Mouse (Mus musculus) liver, postnatal 0 days (tissue): ENCODE results near the gene Tln2. TPM values are rescaled to one million over a fixed set of nuclear protein-coding genes. Genes with fewer than 3 reads are reported as not detected.
A peak's percentile ranks its signal among the peaks of the same experiment; 100 is the strongest.

Experiments used
- ATAC-seq: fragments of 200-750 bp; cut with Nextera tagmentation; 2 replicates; pipeline ENCODE4 v1.8.0; 2017; ENCODE audit warnings: mild to moderate bottlenecking, moderate library complexity
- DNase-seq: peaks from one replicate; pipeline ENCODE4 v3.0.0-alpha.2; 2016
- H3K27ac ChIP-seq: fragments of 300-500 bp; sonication (generic); 2 replicates; pipeline ENCODE4 v1.5.1; 2014; ENCODE audit warnings: antibody characterized with exemption, moderate library complexity, mild to moderate bottlenecking, low read depth
- H3K27me3 ChIP-seq: fragments of 300-500 bp; sonication (generic); 2 replicates; pipeline ENCODE4 v1.6.1; 2014; ENCODE audit warnings: low read length, control low read depth, mixed read lengths; ENCODE audit not compliant: insufficient read depth
- H3K36me3 ChIP-seq: fragments of 300-500 bp; sonication (generic); replicated peaks from 2 replicates; pipeline ENCODE4 v1.6.1; 2014; ENCODE audit warnings: mild to moderate bottlenecking, control low read depth, low read length, moderate library complexity, mixed read lengths; ENCODE audit not compliant: insufficient read depth
- H3K4me1 ChIP-seq: fragments of 300-500 bp; sonication (generic); 2 replicates; pipeline ENCODE4 v1.6.1; 2014; ENCODE audit warnings: antibody characterized with exemption, mild to moderate bottlenecking, control low read depth; ENCODE audit not compliant: insufficient read depth
- H3K4me2 ChIP-seq: fragments of 300-500 bp; sonication (generic); 2 replicates; pipeline ENCODE4 v1.6.1; 2014; ENCODE audit warnings: low read depth, mild to moderate bottlenecking, low read length, moderate library complexity, mixed read lengths
- H3K4me3 ChIP-seq: fragments of 300-500 bp; sonication (generic); 2 replicates; pipeline ENCODE4 v1.5.1; 2014; ENCODE audit warnings: low read depth, low read length
- H3K9ac ChIP-seq: fragments of 300-500 bp; sonication (generic); replicated peaks from 2 replicates; pipeline ENCODE4 v1.6.1; 2014; ENCODE audit warnings: mild to moderate bottlenecking, moderate library complexity
- H3K9me3 ChIP-seq: fragments of 300-500 bp; sonication (generic); 2 replicates; pipeline ENCODE4 v1.6.1; 2016; ENCODE audit warnings: mild to moderate bottlenecking, control low read depth, low read length, mixed read lengths
- CTCF ChIP-seq: sonication (generic); IDR thresholded peaks from 2 replicates; pipeline ENCODE4 v1.5.1; 2016; ENCODE audit warnings: antibody characterized with exemption, low read depth
- EP300 ChIP-seq: IDR thresholded peaks from 2 replicates; pipeline ENCODE4 v1.6.1; 2016; ENCODE audit warnings: antibody characterized with exemption, low read depth, mild to moderate bottlenecking
- WGBS: fragments of 180-500 bp; shearing (Covaris S2); extraction: QIAGEN DNeasy Blood & Tissue Kit; methylation state at CpG from one replicate; pipeline ENCODE4 v1.1.7; 2014; ENCODE audit not compliant: insufficient replicate concordance; 5-methylcytosine and 5-hydroxymethylcytosine counted together
- polyA plus RNA-seq: library from polyadenylated mRNA; unstranded; fragments of >200 nt; fragmentation: Nextera tagmentation; extraction: Ambion mirVana; gene quantifications from 2 replicates; pipeline ENCODE4 v1.2.1, GENCODE M21; 2015

Tln2 gene
- polyA plus RNA-seq, 1 experiment from 2014 or later: 3.5 TPM

DNA sequence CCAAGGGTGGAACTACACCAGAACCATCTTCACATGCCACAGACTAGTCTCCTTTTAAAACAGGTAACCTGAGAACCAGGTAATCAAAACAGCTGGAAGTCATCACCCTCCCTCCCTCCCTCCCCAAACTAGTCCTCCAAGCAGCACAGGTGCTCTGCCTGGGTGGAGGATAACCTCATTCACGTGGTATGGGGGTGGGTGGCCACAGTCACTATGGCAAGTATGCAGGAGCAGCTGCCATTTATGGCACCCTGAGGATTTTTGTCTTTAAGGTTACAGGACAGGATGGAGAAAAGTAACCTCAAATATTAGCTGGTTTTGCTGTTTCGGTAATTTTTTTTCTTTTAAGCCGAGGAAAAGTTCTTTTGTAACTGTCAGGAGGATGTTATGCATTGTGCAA, 322.5 kb downstream of the Tln2 start:
- ATAC-seq (no peak), DNase-seq (no peak)
- Histone ChIP-seq H3K9ac (no peak overlapping the region), H3K4me1 (peaks cover 17% of the 10 kb centered on the region), H3K4me2 (no peak overlapping the region), H3K4me3 (no peak overlapping the region), H3K27me3 (no peaks in the 10 kb centered on the region), H3K27ac (peak overlapping the region; percentile 87), H3K36me3 (no peaks in the 10 kb centered on the region), H3K9me3 (no peaks in the 10 kb centered on the region)
- 59% methylated on average over 3 of the region's 3 CpGs for WGBS
- TF ChIP-seq EP300: no peak

- TF ChIP-seq CTCF (no peak), EP300 (no peak)
- peak overlapping the region; percentile 87 for H3K27ac ChIP-seq
- peaks cover 14% of the 10 kb centered on the region for H3K4me1 ChIP-seq
- DNase-seq (peak; percentile 24), ATAC-seq (peak; percentile 90)
- no peak overlapping the region for H3K9ac ChIP-seq
- WGBS: 50% methylated on average over 12 of the region's 12 CpGs
- H3K36me3 ChIP-seq: no peaks in the 10 kb centered on the region
- H3K4me2 ChIP-seq: peak overlapping the region; percentile 29
- no peak overlapping the region for H3K4me3 ChIP-seq
- no peaks in the 10 kb centered on the region for H3K27me3 ChIP-seq
- no peaks in the 10 kb centered on the region for H3K9me3 ChIP-seq
Measured at GRCm38 (mm10) chr9:67235441-67236217, 323.9 kb downstream of the Tln2 start.

DNA sequence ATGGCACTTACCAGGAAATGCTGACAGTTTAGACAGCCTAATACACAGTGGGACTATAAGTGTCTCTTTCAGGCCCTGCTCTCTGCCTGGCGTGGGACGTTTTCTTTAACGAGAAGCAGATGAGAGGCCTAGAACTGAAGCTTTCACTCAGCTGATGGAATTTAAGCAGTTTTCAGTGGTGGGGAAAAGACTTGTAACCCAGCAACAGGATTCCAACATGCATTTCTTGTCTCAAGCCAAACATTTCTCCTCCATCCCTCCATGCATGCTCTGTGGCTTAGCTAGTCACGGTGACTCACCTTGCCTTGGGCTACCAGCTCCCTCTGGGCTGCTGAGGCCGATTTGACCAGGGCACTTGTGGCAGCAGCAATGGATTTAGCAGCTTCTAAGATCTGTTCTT, 330.5 kb downstream of the Tln2 start:
- no peak for TF ChIP-seq EP300
- TF ChIP-seq CTCF: no peak
- no peak for DNase-seq

GRCm38 (mm10) chr9:67220388-67220787, 339.1 kb downstream of the Tln2 start:
- ATAC-seq (no peak), DNase-seq (peak; percentile 52)
- Histone ChIP-seq H3K4me2 (no peak overlapping the region), H3K9me3 (no peaks in the 10 kb centered on the region), H3K36me3 (no peaks in the 10 kb centered on the region), H3K27me3 (no peaks in the 10 kb centered on the region), H3K4me1 (no peaks in the 10 kb centered on the region), H3K9ac (no peak overlapping the region), H3K27ac (no peak overlapping the region), H3K4me3 (no peak overlapping the region)
- 46% methylated on average over 3 of the region's 3 CpGs for WGBS
- TF ChIP-seq EP300 (no peak), CTCF (peak; percentile 72)

More for the DNA sequence above, 330.5 kb downstream of the Tln2 start:
- no peak overlapping the region for H3K27ac ChIP-seq
- no peaks in the 10 kb centered on the region for H3K9me3 ChIP-seq
- no peak overlapping the region for H3K9ac ChIP-seq
- H3K27me3 ChIP-seq: no peaks in the 10 kb centered on the region
- 87% methylated on average over 5 of the region's 5 CpGs for WGBS
- no peak overlapping the region for H3K4me2 ChIP-seq
- H3K4me3 ChIP-seq: no peak overlapping the region
- H3K4me1 ChIP-seq: no peaks in the 10 kb centered on the region
- no peak for ATAC-seq
- no peaks in the 10 kb centered on the region for H3K36me3 ChIP-seq

DNA sequence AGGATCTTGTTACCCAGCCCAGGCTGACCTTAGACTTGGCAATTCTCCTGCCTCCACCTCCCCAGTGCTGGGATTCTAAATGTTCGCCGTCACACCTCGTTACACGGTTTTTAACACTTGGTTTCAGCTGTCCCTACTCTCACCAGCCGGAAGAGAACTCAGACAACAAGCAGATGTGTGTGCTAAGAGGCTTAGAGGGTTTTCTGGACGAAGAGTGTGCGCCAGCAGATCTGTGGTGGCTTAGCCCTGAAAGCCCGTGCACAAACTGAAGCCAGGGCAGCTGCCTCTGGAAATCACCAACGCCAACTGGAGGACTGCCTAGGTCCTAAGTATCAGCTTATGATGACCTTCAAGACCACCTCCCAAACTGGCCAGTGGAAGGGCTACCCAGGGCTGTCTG, 341.5 kb downstream of the Tln2 start:
- Histone ChIP-seq H3K9me3 (no peaks in the 10 kb centered on the region), H3K27ac (no peak overlapping the region), H3K4me2 (no peak overlapping the region), H3K4me1 (no peaks in the 10 kb centered on the region), H3K9ac (no peak overlapping the region), H3K4me3 (no peak overlapping the region), H3K36me3 (no peaks in the 10 kb centered on the region), H3K27me3 (no peaks in the 10 kb centered on the region)
- ATAC-seq (no peak), DNase-seq (no peak)
- TF ChIP-seq EP300 (no peak), CTCF (no peak)
- WGBS: 73% methylated on average over 9 of the region's 9 CpGs

DNA sequence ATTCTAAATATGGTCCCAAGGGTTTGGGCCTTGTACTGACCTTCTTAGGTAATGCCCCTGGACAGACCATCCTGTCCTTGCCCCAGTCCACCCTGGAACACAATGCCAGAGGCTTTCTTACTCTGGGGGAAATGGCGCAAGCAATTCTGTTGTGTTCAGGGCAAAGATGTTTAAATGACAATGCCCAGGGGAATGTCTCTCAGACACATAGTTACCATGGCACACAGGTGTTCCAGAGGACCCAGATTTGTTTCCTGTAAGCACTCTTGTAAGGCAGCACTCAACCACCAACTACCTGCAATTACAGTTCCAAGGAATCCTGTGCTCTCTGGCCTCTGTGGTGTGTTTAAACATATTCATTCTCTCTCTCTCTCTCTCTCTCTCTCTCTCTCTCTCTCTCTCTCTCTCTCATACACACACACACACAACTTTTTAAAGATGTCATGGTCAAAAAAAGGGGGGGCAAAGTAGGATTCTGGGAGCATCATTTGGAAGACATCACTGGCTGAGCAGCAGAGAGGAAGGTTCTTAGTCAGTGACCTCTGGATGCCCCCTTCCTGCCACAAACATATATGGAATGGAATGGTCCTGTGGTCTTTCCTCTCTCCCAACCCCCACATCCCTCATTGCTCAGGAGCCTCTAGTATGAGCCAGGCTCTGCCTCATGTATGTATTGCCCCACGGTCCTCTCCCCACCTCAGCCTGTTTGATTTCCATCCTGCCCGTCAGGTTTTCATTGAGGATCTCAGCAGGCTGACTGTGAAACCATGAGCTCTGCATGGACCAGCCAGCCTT, 345.1 kb downstream of the Tln2 start:
- H3K4me2 ChIP-seq: no peak overlapping the region
- H3K4me3 ChIP-seq: no peak overlapping the region
- WGBS: 80% methylated on average over 3 of the region's 3 CpGs
- TF ChIP-seq EP300: no peak
- no peak for TF ChIP-seq CTCF
- no peaks in the 10 kb centered on the region for H3K27me3 ChIP-seq
- no peak for DNase-seq
- no peaks in the 10 kb centered on the region for H3K9me3 ChIP-seq
- ATAC-seq: no peak
- no peak overlapping the region for H3K9ac ChIP-seq
- H3K36me3 ChIP-seq: no peaks in the 10 kb centered on the region
- no peaks in the 10 kb centered on the region for H3K4me1 ChIP-seq
- no peak overlapping the region for H3K27ac ChIP-seq
